Mouse (Mus musculus) adipocyte (in vitro differentiated cells): ENCODE measurements around the gene Gdf9.

Experiments
- DNase-seq: peaks from one replicate; pipeline ENCODE4 v3.0.0-alpha.2; 2016; ENCODE audit warnings: low spot score

Gdf9 gene

DNA sequence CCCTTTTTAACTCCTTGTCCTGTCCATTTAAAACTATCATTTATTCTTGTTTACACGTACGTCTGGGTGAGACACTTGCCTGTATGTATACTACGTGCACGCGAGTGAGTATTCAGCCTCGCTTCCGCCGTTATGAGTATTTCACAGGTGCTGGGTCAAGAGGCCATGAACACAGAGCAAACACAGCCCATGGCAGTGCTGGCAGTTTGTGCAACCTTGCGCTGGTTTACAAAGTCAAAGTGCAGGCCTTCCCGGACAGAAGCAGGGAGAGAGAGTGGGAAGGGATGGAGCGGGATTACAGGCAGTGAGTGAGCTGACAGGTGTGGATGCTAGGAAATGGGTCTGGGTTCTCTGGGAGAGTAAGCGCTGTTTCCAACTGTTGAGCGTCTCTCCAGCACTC, 15.4 kb downstream of the Gdf9 start:
- no peak for DNase-seq

DNA sequence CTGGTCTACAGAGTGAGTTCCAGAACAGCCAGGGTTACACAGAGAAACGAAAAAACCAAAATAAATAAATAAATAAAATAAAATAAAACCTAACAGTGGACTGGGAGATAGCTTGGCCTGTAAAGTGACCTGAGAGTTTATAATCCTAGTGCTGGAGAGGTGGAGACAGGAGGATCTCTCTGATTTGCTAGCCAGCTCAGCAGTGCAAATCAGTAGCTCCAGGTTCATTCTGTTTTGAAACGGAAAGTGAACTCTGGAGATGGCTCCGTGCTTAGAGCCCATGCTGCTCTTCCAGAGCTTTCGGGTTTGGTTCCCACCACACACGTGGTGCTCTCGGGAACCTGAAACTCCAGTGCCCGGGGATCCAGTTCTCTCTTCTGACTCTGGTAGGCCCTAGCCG, 17.2 kb downstream of the Gdf9 start:
- DNase-seq = no peak

DNA sequence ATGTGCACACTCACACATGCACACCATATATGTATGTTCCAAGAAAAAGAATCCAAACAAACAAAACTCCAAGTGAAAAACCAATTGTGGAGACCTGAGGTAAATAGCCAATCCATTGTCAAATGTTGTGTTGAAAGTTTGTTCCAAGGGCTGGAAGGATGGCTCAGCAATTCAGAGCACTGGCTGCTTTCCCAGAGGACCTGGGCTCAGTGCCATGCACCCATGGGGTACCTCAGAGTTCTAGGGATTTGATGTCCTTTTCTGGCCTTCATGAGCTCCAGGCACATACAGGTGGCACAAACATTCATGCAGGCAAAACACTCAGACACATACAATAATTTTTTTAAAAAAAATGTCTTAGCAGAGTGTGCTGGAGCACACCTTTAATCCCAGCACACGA, 17.7 kb downstream of the Gdf9 start:
- DNase-seq = peak; percentile 71

GRCm38 (mm10) chr11:53450070-53450705, 19.4 kb downstream of the Gdf9 start:
- no peak for DNase-seq

DNA sequence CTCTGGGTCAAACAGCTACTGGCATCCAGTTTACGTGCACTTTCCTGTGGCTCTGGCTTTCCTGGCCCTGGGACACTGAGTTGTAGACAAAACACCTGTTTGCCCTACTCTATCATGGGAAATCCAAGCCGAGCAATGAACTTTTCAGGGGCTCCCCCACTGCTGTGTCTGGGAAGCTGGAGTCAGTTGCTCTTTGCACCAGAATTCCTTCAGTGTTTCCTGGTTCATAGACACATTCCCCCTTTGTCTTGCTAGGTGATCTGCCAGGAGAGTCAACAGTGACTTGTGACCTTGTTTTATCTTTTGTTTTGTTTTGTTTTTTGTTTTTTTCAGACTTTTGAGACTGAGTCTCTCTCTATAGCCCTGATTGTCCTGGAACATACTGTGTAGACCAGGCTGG, 20.5 kb downstream of the Gdf9 start:
- DNase-seq = peak; percentile 58

GRCm38 (mm10) chr11:53452396-53452795, 21.6 kb downstream of the Gdf9 start:
- DNase-seq = no peak

GRCm38 (mm10) chr11:53453031-53453430, 22.2 kb downstream of the Gdf9 start:
- DNase-seq = no peak

- DNase-seq = peak; percentile 55
These were observed 25.9 kb downstream of the Gdf9 start, which contains the start of the genes Gm10447 and Shroom1 for GRCm38 (mm10) chr11:53456474-53457371. TSS of gene Gm10447 (minus strand) at chr11:53457110. TSS of gene Shroom1 (plus strand) at chr11:53457205.

GRCm38 (mm10) chr11:53457372-53457954, 26.6 kb downstream of the Gdf9 start:
- DNase-seq = no peak

- no peak for DNase-seq
These were observed 28.2 kb downstream of the Gdf9 start for GRCm38 (mm10) chr11:53458996-53459395.

DNA sequence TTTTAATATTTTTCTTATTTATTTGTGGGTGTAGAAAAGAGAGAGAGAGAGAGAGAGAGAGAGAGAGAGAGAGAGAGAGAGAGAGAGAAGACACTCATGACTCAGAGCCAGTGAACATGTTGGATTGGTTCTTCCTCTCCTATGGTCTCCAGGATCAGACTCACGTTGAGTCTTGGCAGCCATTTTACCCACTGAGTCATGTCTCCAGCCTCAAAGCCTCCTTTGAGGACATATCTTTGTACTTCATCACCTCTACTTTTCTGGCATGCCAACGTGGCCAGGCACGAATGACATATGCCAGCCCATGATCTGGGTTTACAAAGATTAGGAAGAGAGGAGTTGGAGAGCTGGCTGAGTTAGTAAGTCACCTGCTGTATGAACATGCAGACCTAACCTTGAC, 29.4 kb downstream of the Gdf9 start:
- no peak for DNase-seq

GRCm38 (mm10) chr11:53461727-53462126, 30.9 kb downstream of the Gdf9 start:
- no peak for DNase-seq

DNA sequence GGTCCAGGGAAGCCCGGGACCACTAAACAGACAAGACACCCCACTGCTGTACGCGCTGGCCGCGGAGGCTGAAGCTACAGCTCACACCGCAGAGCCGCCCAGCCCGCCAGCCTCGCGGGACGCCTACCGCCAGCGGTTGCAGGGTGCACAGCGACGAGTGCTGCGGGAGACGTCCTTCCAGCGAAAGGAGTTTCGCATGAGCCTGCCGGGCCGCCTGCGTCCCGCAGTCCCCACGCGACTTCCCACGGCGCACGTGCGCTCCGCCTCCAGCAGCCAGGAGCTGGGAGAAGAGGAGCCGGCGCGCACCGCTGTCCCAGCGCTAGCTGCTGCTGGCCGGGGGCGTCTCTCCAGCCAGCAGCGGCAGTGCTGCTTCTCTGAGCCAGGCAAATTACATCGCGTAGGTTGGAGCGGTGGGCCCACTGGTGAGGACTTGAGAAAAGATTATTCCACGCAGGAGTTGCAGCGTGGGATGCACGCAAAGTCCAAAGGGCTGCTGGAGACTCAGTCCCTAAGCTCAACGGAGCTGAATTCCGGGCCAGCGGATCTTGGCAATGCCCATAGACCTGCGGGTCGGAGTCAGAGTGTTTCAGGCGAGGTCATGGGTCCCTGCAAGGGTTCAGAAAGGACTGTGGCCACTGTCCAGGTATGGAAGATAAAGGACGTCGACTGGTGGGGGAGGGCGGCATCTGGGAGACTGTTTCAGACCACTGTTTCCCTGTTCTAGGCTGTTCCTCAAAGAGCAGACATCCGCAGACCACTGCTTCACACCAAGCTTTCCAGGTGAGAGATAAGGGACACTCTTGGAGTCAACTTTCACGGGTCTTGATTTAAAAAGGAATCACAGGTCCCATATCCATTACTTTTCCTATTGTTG, 33.0 kb downstream of the Gdf9 start:
- DNase-seq = no peak

DNA sequence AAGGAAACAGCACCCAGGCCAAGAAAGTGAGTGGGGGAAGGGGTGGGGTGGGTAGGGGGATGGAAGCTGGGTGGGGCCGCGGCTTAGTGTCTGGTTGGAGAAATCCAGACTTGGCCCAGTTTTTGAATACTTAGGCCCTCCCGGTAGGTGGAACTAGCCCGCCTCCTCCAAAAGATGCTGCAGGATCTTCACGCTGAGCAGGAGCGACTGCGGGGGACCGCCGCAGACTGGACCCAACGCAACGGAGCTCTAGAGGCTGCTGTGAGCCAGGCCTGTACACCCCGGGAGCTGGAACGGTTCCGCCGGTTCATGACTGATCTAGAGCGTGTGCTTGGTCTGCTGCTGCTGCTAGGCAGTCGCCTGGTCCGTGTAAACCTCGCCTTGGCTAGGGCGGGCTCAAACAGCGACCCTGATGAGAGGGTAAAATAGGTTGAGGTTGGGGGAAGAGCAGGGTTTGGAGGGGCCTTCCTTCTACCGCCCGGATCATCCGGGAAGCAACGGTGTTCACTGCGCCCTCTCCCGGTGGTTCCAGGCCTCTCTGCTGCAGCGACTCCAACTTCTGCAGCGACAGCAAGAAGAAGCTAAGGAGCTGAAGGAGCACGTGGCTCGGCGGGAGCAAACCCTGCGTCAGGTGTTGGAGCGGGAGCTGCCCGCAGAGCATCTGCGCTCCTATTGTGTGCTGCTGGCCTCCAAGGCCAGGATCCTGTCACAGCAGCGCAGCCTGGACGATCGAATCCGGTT, 35.6 kb downstream of the Gdf9 start:
- no peak for DNase-seq

DNA sequence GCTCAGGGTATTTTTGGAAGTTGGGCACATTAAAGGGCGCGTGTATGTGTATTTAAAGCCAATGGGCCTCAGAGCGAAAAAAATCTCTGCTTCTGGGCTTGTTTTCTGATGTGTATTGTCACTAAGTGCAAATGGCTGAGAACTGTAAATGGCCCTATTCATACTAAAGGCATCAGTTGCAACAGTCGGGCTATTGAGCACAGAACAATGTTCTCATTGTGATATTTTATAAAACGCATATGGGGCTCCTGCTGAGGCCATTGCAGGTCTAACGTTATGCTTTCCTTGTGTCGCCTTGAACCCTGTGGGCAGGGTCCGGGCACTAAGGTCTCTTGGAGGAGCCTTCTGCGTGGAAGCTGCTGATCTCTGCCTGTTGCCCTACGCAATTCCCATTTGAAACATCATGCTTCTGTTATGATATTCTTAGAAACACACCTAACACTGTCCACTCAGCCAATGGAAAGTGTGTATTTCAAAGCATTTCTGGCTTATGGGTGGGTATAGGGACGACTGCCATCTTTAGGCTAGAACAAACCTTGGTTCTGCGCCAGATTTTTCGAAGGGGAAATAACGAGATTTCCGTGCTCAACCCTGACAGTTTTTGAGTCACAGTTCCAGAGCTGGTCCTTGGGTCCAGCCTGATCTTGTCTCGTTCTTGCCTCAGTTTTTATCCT, 38.6 kb downstream of the Gdf9 start:
- no peak for DNase-seq

DNA sequence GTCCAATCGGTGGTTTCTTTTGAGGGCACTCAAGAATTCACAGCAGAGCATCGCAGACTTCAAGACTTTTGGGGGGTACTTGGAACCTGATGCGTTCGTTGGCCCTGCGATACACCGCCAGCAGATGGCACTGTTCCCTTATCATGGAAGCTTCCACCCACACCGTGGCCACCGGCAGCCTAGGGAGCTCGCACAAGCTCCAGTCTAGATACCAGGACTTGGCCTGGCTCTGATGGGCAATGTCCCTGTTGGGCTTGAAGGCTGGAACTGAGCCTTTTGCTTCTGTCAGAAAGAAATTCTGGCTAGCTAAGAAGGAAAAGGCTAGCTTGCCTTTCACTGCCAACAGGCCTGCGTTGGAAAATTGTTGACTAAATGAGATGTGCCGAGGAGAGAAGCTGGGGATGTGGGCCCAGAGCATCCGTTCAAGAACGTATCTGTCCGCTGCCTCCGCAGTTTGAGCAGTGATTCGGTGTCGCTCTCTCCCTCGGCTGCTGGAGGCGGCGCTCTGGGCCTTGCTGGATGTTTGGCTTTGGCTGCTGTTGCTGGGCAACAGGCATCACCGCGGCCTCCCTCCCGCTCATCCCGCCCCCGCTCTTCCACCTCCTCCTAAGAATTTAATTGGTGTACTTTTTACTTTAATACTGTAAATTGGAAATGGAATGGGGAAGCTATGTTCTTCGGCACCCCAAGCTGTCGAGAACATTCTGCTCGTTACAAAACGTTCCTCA, 39.3 kb downstream of the Gdf9 start, which contains the start of gene Gm9837:
Gm9837 (minus strand) TSS at position 512 of the 728 bp plus-strand sequence.
- DNase-seq = peak; percentile 89

- DNase-seq = no peak
These were observed 41.9 kb downstream of the Gdf9 start for GRCm38 (mm10) chr11:53472709-53473108.

GRCm38 (mm10) chr11:53475620-53476019, 44.8 kb downstream of the Gdf9 start:
- DNase-seq = no peak

GRCm38 (mm10) chr11:53477833-53478232, 47.0 kb downstream of the Gdf9 start:
- DNase-seq = no peak
